Mouse (Mus musculus) heart, postnatal 0 days (tissue): ENCODE data around the gene Scgb1a1.

ENCODE experiments used
- CTCF ChIP-seq: IDR thresholded peaks from 2 replicates; pipeline ENCODE4 v1.5.1; 2016; ENCODE audit warnings: antibody characterized with exemption, control low read depth, low read depth
- EP300 ChIP-seq: IDR thresholded peaks from 2 replicates; pipeline ENCODE4 v1.6.1; 2016; ENCODE audit warnings: antibody characterized with exemption, low read depth

GRCm38 (mm10) chr19:9047946-9048387, 39.8 kb downstream of the Scgb1a1 start:
- TF ChIP-seq EP300, result no peak
- TF ChIP-seq CTCF, result no peak
